Mouse (Mus musculus) G1E (cell line): ENCODE measurements at regions not wholly inside any gene's neighbourhood (a gene's known extent, or its start where the extent isn't known, plus 50 kb on each side); places are given as distances from the start of the nearest gene placed in this dataset.

Experiments
- ATAC-seq: 2 replicates; pipeline ENCODE4 v1.8.0; 2016; ENCODE audit warnings: mild to moderate bottlenecking; ENCODE audit not compliant: insufficient number of reproducible peaks, poor library complexity, low FRiP score, severe bottlenecking; ENCODE audit errors: extremely low read depth
- DNase-seq: peaks from one replicate; pipeline ENCODE4 v3.0.0; 2012; ENCODE audit warnings: low spot score
- H3K27me3 ChIP-seq: 2 replicates; pipeline ENCODE4 v1.6.1; 2012; ENCODE audit warnings: mild to moderate bottlenecking, low read length, inconsistent platforms; ENCODE audit not compliant: insufficient read depth
- H3K36me3 ChIP-seq: replicated peaks from 2 replicates; pipeline ENCODE3; 2012; ENCODE audit warnings: mild to moderate bottlenecking, inconsistent platforms
- H3K4me1 ChIP-seq: 2 replicates; pipeline ENCODE4 v1.6.1; 2012; ENCODE audit warnings: low read depth, low read length, inconsistent platforms, mixed read lengths; ENCODE audit not compliant: insufficient read depth
- H3K4me3 ChIP-seq: 2 replicates; pipeline ENCODE4 v1.5.1; 2012; ENCODE audit warnings: low read depth, mild to moderate bottlenecking, inconsistent platforms, low read length, moderate library complexity, mixed read lengths
- H3K9me3 ChIP-seq: replicated peaks from 2 replicates; pipeline ENCODE4 v1.6.1; 2012; ENCODE audit warnings: inconsistent platforms
- CTCF ChIP-seq: IDR thresholded peaks from 2 replicates; pipeline ENCODE4 v1.5.1; 2012; ENCODE audit warnings: low read depth, low read length, inconsistent platforms, mixed read lengths
- GATA1 ChIP-seq: IDR thresholded peaks from 2 replicates; pipeline ENCODE4 v1.6.1; 2012; ENCODE audit warnings: borderline replicate concordance, low read length, inconsistent platforms, mixed read lengths
- GATA2 ChIP-seq: IDR thresholded peaks from 2 replicates; pipeline ENCODE4 v1.6.1; 2012; ENCODE audit warnings: low read depth, low read length, inconsistent platforms, borderline replicate concordance
- POLR2AphosphoS5 ChIP-seq: IDR thresholded peaks from 2 replicates; pipeline ENCODE4 v1.6.1; 2012; ENCODE audit warnings: low read depth, low read length, inconsistent platforms; ENCODE audit not compliant: insufficient replicate concordance
- TAL1 ChIP-seq: conservative IDR thresholded peaks from 2 replicates; pipeline ENCODE4 v1.6.1; 2012; ENCODE audit warnings: low read depth, low read length, inconsistent platforms, mixed read lengths

GRCm38 (mm10) chr19:45310291-45310881 lies 53.1 kb upstream of the Btrc start:
- no peaks in the 10 kb centered on the region for H3K9me3 ChIP-seq
- H3K36me3 ChIP-seq = no peaks in the 10 kb centered on the region
- TF ChIP-seq GATA2 (no peak), POLR2AphosphoS5 (no peak), TAL1 (no peak), GATA1 (no peak), CTCF (no peak)
- peaks cover 52% of the 10 kb centered on the region for H3K27me3 ChIP-seq
- H3K4me1 ChIP-seq = peaks cover 16% of the 10 kb centered on the region
- H3K4me3 ChIP-seq = no peak overlapping the region
- ATAC-seq (no peak), DNase-seq (no peak)

GRCm38 (mm10) chr19:45310944-45311603 lies 52.5 kb upstream of the Btrc start:
- DNase-seq (no peak), ATAC-seq (peak; percentile 34; the same call in 1 of the 2 replicates)
- H3K4me1 ChIP-seq = peaks cover 16% of the 10 kb centered on the region
- H3K9me3 ChIP-seq = no peaks in the 10 kb centered on the region
- H3K4me3 ChIP-seq = no peak overlapping the region
- no peak for TF ChIP-seq POLR2AphosphoS5
- no peak for TF ChIP-seq GATA2
- TF ChIP-seq CTCF = no peak
- TF ChIP-seq TAL1 = no peak
- no peaks in the 10 kb centered on the region for H3K36me3 ChIP-seq
- H3K27me3 ChIP-seq = peaks cover 52% of the 10 kb centered on the region

- ATAC-seq (no peak), DNase-seq (no peak)
- peaks cover 16% of the 10 kb centered on the region for H3K4me1 ChIP-seq
- H3K36me3 ChIP-seq = no peaks in the 10 kb centered on the region
- no peak overlapping the region for H3K4me3 ChIP-seq
- H3K9me3 ChIP-seq = no peaks in the 10 kb centered on the region
- TF ChIP-seq TAL1 (no peak), CTCF (no peak), POLR2AphosphoS5 (no peak), GATA2 (no peak), GATA1 (no peak)
- peaks cover 44% of the 10 kb centered on the region for H3K27me3 ChIP-seq
Observed at GRCm38 (mm10) chr19:45311831-45312537, 51.5 kb upstream of the Btrc start.

GRCm38 (mm10) chr19:45312713-45313365 lies 50.7 kb upstream of the Btrc start:
- peaks cover 43% of the 10 kb centered on the region for H3K27me3 ChIP-seq
- no peaks in the 10 kb centered on the region for H3K36me3 ChIP-seq
- ATAC-seq (no peak), DNase-seq (no peak)
- no peaks in the 10 kb centered on the region for H3K9me3 ChIP-seq
- peaks cover 14% of the 10 kb centered on the region for H3K4me1 ChIP-seq
- TF ChIP-seq POLR2AphosphoS5 = no peak
- TF ChIP-seq GATA2 = no peak
- no peak for TF ChIP-seq CTCF
- TF ChIP-seq GATA1 = no peak
- no peak for TF ChIP-seq TAL1
- H3K4me3 ChIP-seq = no peak overlapping the region
